Mouse (Mus musculus) lung, postnatal 0 days (tissue): ENCODE measurements at regions not wholly inside any gene's neighbourhood (a gene's known extent, or its start where the extent isn't known, plus 50 kb on each side); places are given as distances from the start of the nearest gene placed in this dataset.

Experiments
- ATAC-seq: fragments of 200-750 bp; cut with Nextera tagmentation; 2 replicates; pipeline ENCODE4 v1.8.0; 2017; ENCODE audit warnings: moderate library complexity
- DNase-seq: peaks from one replicate; pipeline ENCODE4 v3.0.0-alpha.2; 2016; ENCODE audit warnings: low spot score
- H3K27ac ChIP-seq: fragments of 300-500 bp; sonication (generic); 2 replicates; pipeline ENCODE4 v1.5.1; 2014; ENCODE audit warnings: antibody characterized with exemption, mild to moderate bottlenecking, low read length, mixed read lengths
- H3K27me3 ChIP-seq: fragments of 300-500 bp; sonication (generic); replicated peaks from 2 replicates; pipeline ENCODE4 v1.6.1; 2014; ENCODE audit warnings: low read length, mixed read lengths; ENCODE audit not compliant: insufficient read depth
- H3K36me3 ChIP-seq: fragments of 300-500 bp; sonication (generic); 2 replicates; pipeline ENCODE4 v1.6.1; 2014; ENCODE audit warnings: low read length, mixed read lengths; ENCODE audit not compliant: insufficient read depth
- H3K4me1 ChIP-seq: fragments of 300-500 bp; sonication (generic); 2 replicates; pipeline ENCODE4 v1.6.1; 2014; ENCODE audit warnings: antibody characterized with exemption, low read depth, low read length, mixed read lengths; ENCODE audit not compliant: insufficient read depth
- H3K4me2 ChIP-seq: fragments of 300-500 bp; sonication (generic); replicated peaks from 2 replicates; pipeline ENCODE4 v1.6.1; 2014; ENCODE audit warnings: low read depth, mild to moderate bottlenecking, low read length, moderate library complexity, mixed read lengths
- H3K4me3 ChIP-seq: fragments of 300-500 bp; sonication (generic); 2 replicates; pipeline ENCODE4 v1.5.1; 2014; ENCODE audit warnings: low read depth, low read length
- H3K9ac ChIP-seq: fragments of 300-500 bp; sonication (generic); replicated peaks from 2 replicates; pipeline ENCODE4 v1.6.1; 2014; ENCODE audit warnings: low read depth, mild to moderate bottlenecking
- H3K9me3 ChIP-seq: fragments of 300-500 bp; sonication (generic); 2 replicates; pipeline ENCODE4 v1.6.1; 2016; ENCODE audit warnings: low read length, mixed read lengths
- CTCF ChIP-seq: IDR thresholded peaks from 2 replicates; pipeline ENCODE4 v1.5.1; 2016; ENCODE audit warnings: antibody characterized with exemption, mild to moderate bottlenecking
- EP300 ChIP-seq: IDR thresholded peaks from 2 replicates; pipeline ENCODE4 v1.6.1; 2016; ENCODE audit warnings: antibody characterized with exemption, mild to moderate bottlenecking, control low read depth
- WGBS: fragments of 180-500 bp; shearing (Covaris S2); extraction: QIAGEN DNeasy Blood & Tissue Kit; methylation state at CpG from one replicate; pipeline ENCODE4 v1.1.7; 2014; 5-methylcytosine and 5-hydroxymethylcytosine counted together

DNA sequence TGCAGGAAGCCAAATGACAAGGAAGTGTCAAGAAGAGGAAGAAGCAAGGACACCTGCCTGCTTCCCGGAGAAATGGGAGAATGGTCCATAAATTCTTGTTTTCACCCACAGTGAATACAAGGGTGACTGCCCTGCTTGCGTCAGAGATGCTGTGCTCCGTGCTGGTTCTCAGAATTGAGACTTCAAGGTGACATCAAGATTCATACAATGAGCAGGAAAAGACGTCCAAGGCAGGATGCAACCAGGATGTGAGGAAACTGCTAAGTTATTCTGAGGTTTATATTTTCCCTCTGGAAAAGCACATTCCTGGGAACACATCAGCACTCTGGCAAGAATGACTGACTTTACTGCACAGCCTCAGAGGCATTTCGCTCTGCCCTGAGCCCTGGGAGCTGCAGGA, 650.0 kb upstream of the Igfbp3 start:
- Histone ChIP-seq H3K27ac (no peak overlapping the region), H3K36me3 (no peaks in the 10 kb centered on the region), H3K4me3 (no peak overlapping the region), H3K27me3 (no peaks in the 10 kb centered on the region), H3K4me1 (no peaks in the 10 kb centered on the region), H3K9me3 (no peaks in the 10 kb centered on the region), H3K4me2 (no peak overlapping the region), H3K9ac (no peak overlapping the region)
- TF ChIP-seq CTCF: no peak
- peak; percentile 94 for TF ChIP-seq EP300
- WGBS: 46% methylated on average over 5 of the region's 5 CpGs
- peak; percentile 47 for ATAC-seq
- DNase-seq: peak; percentile 8

DNA sequence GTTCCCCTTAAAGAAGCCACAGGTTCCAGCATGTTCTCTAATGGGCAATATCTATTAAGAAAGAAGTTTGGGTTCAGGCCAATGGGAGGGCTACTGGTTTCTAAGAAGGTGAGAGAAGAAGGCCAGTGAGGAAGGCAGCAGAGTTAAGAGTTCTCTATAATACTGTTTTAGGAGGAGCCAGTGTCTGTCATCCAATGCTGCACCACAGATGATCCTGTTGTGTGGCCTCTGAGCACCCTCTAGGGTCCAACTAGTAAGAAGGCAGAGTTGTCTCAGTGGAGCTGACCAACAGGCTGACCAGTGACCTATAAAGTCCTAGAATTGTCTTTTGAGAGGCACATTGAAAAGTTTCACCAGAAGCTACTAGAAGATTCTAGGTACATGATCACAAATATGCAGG, 648.8 kb upstream of the Igfbp3 start:
- peak; percentile 52 for DNase-seq
- no peak overlapping the region for H3K4me2 ChIP-seq
- no peaks in the 10 kb centered on the region for H3K36me3 ChIP-seq
- no peaks in the 10 kb centered on the region for H3K4me1 ChIP-seq
- TF ChIP-seq CTCF (peak; percentile 61), EP300 (no peak)
- H3K27ac ChIP-seq: no peak overlapping the region
- ATAC-seq: peak; percentile 52
- H3K9ac ChIP-seq: no peak overlapping the region
- H3K27me3 ChIP-seq: no peaks in the 10 kb centered on the region
- H3K9me3 ChIP-seq: no peaks in the 10 kb centered on the region
- H3K4me3 ChIP-seq: no peak overlapping the region

DNA sequence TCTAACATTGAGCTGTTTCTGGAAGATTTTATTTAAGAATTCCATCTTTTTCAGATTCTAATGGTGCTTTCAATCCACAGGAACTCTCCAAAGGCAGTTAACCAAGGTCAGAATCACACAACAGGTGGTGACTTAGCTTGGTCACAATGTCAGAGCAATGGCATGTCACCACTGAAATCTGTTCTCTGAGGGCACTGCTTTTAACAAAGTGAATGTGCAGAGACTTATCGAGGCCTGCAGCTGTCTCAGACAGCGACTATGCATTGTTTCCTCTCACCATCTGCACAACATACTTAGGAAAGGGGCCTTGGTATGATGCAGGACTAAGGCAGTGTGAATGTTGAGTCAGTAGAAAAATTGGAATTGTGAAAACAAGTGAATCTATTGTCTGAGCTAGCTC, 638.9 kb upstream of the Igfbp3 start:
- ATAC-seq (no peak), DNase-seq (no peak)
- Histone ChIP-seq H3K36me3 (no peaks in the 10 kb centered on the region), H3K4me1 (no peaks in the 10 kb centered on the region), H3K9ac (no peak overlapping the region), H3K27me3 (no peaks in the 10 kb centered on the region), H3K9me3 (no peaks in the 10 kb centered on the region), H3K27ac (no peak overlapping the region), H3K4me3 (no peak overlapping the region), H3K4me2 (no peak overlapping the region)
- 74% methylated on average over 2 of the region's 2 CpGs for WGBS
- TF ChIP-seq EP300 (no peak), CTCF (no peak)

DNA sequence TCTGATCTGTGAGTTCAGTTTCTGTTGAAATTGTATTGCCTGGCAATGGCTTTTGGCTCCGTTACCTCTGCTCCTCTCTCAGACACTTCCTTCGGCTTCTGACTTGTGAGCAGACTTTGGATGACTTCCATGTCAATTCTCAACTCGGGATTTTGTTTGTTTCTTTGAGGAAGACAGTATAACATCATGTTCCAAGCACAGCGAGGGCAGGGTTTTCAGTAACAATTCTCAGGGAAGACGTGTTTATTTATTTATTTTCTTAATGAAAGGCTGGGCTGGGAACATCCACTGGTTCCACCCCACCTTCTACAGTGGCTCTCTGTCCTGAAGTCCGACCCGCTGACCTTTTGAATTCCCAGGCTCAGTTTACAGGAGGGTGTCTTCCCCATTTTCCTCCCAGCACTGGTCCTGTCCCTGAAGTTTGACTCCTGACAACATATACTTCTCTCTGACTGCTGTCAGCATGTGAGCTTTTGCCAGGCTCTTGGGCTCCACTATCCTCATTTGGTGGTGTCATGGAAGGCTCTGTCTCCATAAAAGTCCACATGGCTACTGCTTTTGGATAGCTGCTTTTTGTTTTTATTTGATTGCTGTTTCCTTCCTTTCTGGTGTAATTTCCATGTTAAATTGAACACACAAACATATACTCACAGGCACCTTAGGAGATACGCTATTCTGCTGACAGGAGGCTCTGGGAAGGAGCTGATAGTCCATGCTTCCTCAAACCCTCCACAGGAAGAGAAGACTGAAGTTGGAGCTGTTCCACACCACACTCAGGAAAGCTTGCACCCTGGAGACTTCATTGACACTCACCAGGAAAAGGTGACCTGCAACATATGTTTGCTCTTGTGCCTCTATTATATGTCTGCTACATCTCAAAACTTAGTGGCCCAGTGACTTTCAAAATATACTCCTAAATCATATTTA, 624.9 kb upstream of the Igfbp3 start:
- 36% methylated on average over 8 of the region's 8 CpGs for WGBS
- ATAC-seq: peak; percentile 80
- Histone ChIP-seq H3K4me1 (peaks cover 4% of the 10 kb centered on the region; the same call in 1 of the 2 replicates), H3K9ac (no peak overlapping the region), H3K4me2 (no peak overlapping the region), H3K27me3 (no peaks in the 10 kb centered on the region), H3K4me3 (no peak overlapping the region), H3K36me3 (no peaks in the 10 kb centered on the region), H3K9me3 (no peaks in the 10 kb centered on the region), H3K27ac (peak overlapping the region; percentile 72)
- peak; percentile 84 for DNase-seq
- TF ChIP-seq EP300 (peak; percentile 93), CTCF (no peak)

DNA sequence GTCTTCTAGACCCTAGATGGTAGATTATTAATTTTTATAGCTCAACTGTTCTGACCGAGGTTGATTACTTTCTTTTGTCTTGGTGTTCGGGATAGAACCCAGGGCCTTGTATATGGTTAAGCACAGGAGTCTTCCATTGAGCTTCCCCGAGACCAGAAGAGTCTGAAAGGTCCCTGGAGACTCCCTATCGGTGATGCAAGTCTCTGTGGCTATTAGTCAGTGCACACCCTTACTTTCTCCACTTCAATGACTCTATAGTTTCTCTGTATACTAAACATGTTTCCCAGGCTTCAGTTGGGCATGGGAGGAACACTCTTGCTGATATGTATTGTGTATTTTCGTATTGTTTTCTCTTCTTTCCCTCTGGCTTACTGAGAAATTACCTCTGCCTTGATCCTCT, 623.8 kb upstream of the Igfbp3 start:
- Histone ChIP-seq H3K36me3 (no peaks in the 10 kb centered on the region), H3K9me3 (no peaks in the 10 kb centered on the region), H3K27me3 (no peaks in the 10 kb centered on the region), H3K9ac (no peak overlapping the region), H3K4me1 (peaks cover 4% of the 10 kb centered on the region; the same call in 1 of the 2 replicates), H3K4me3 (no peak overlapping the region), H3K4me2 (no peak overlapping the region), H3K27ac (no peak overlapping the region)
- WGBS: 84% methylated on average over 5 of the region's 5 CpGs
- no peak for DNase-seq
- ATAC-seq: no peak
- TF ChIP-seq CTCF: no peak
- TF ChIP-seq EP300: no peak

DNA sequence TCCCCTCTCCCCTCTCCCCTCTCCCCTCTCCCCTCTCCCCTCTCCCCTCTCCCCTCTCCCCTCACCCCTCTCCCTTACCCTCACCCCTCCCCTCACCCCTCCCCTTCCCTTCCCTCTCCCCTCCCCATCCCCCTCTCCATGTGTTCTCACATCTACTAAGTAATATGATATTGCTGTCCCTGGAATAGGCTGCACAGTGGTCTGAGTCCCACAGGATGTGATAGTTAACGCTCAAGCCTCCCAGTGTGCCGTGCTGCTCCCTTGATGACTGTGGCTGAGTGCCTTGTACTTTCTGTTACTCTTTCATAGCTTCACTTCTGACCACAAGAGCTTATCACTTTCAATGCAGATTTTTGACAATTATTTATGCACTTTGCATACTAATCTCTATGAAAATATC, 620.4 kb upstream of the Igfbp3 start:
- ATAC-seq (no peak), DNase-seq (no peak)
- no peak overlapping the region for H3K9ac ChIP-seq
- no peaks in the 10 kb centered on the region for H3K9me3 ChIP-seq
- no peaks in the 10 kb centered on the region for H3K27me3 ChIP-seq
- H3K36me3 ChIP-seq: no peaks in the 10 kb centered on the region
- no peak overlapping the region for H3K4me2 ChIP-seq
- peaks cover 4% of the 10 kb centered on the region; the same call in 1 of the 2 replicates for H3K4me1 ChIP-seq
- H3K4me3 ChIP-seq: no peak overlapping the region
- TF ChIP-seq CTCF (no peak), EP300 (no peak)
- H3K27ac ChIP-seq: no peak overlapping the region
- WGBS: 34% methylated on average over 2 of the region's 2 CpGs
